Mouse (Mus musculus): ENCODE data around the gene Rubcn.
"Not testable (repeated sequence)": the region's sequence is repeated elsewhere in the genome, so short reads cannot be mapped to it uniquely, and the experiment has no call there.

The Rubcn gene

GRCm38 (mm10) chr16:32877343-32878156 is at the start of gene Rubcn, which contains the start of gene Fyttd1:
Rubcn (minus strand) TSS chr16:32877766.
Fyttd1 (plus strand) TSS chr16:32877500.
- DNase-seq, result peak; percentile 96

DNA sequence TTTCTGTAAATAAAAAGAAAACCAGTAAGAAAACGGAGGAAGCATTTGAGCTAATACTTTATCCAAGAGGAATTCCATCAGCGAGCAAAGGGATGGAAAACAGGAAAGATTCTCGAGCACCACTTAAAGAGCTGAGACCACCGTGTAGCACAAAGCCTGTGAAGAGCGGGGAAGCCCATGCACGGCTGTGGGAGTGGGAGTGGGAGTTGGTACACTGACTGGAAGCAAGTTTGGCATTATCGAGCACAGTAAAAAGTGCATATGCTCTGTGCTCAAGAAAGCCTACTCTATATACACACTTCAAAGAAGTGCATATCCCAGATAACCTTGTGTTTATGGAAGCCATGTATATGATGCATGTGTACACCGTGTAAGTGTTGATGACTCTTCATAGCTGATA is 49.5 kb upstream of the Rubcn start:
- no peak for DNase-seq

DNA sequence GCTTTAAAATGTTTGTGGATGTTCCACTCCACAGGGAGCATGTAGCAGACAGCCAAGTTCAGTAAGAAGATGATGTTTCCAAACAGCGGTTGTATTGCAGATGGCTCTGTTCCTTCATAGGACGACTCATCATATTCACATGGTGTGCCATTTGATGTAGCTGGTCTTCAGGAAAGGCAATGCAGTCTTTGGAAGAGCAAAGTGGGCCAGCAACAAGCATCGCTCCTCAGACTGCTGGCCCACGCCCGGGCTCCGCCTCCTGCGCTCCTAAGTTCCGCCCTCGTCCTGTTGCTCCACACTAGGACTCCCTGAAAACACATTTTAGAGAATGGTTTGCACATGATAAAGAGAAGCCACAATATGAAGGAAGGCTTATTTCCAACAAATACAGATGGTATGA is 49.1 kb upstream of the Rubcn start:
- not testable (repeated sequence) for DNase-seq

GRCm38 (mm10) chr16:32915292-32916068 is 37.9 kb upstream of the Rubcn start:
- no peak for DNase-seq

GRCm38 (mm10) chr16:32913937-32914881 is 36.6 kb upstream of the Rubcn start, which contains the start of gene Lrch3:
Lrch3 (plus strand) TSS chr16:32914100.
- DNase-seq, result peak; percentile 95

GRCm38 (mm10) chr16:32913212-32913611 is 35.6 kb upstream of the Rubcn start:
- no peak for DNase-seq

DNA sequence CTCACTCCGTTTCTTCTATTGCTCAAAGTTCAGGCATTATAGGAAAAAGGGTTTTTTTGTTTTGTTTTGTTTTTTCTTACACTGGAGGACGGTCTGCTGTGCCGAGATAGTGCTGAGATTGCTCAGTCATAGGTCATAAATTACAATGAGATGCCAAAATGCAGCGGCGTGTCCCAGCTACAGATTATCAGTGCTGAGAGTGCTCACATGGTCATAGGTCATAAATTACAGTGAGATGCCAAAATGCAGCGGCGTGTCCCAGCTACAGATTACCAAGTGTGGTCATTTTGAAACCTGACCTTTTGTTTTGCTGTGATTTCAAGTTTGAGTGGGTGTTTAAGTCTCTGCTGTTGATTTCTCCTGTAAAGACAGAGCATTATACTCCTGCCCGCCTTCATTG is 29.2 kb upstream of the Rubcn start:
- no peak for DNase-seq

DNA sequence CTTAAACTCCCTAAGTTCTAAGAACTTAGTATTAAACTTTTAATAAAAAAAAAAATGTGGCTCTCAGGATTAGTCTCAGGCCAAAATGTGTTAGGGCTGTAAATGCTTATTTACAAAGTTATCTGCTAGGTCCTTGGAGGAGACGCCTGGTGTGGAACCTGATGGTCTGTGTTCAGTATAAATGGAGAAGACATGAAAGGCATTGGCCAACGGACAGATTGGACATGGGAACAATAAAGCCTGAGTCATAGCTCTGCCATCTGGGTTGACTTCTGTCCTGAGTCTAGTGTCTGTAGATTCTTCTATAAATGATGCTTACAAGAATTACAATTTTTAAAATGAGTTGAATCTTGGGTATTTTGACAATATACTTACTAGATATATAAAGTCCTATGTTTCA is 28.6 kb upstream of the Rubcn start:
- DNase-seq, result no peak

DNA sequence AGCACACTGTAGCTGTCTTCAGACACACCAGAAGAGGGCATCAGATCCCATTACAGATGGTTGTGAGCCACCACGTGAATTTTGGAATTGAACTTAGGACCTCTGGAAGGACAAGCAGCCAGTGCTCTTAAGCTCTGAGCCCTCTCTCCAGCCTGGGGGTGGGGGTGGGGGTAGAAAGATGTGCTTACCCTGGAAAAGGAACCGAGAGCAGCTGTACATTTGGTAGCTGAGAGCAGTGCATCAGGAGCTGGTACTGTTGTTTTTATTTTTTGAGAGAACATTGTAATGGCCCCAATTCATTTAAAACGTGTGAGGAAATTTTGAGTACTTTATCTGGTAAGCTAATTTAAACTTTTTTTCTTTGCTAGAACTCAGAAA is 24.5 kb upstream of the Rubcn start:
- no peak for DNase-seq

DNA sequence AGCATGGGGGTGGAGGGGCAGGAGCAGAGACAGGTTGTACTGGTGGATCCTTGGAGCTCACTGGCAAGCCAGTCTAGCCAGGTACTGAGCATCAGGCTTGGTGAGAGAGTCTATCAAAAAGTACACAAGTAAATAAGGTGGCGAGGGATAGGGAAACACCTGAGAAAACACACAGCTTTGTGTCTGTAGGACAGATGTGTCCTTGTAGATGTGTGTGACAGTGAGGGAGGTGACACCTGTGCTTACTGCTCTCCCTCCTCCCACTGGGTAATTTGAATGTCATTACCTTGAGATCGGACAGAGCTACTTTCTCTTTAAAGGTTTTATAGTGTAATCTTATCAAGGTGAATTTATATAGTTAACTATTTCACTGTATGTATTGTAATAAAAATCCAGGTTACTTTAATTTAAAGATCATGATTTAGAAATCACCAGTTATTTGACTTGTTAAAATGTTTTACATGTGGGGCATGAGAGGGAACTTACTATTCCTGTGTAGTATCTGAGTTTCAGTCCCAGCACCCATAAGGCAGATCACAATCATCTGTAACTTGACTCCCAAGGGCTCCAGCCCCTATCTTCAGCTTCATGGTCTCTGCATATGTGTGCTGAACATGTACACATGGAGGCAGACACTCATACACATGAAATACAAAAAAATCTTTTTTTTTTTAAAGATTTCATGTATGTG is 23.9 kb upstream of the Rubcn start:
- no peak for DNase-seq

- no peak for DNase-seq
Measured at GRCm38 (mm10) chr16:32896126-32896525, 18.6 kb upstream of the Rubcn start.

GRCm38 (mm10) chr16:32889881-32890280 is 12.3 kb upstream of the Rubcn start:
- DNase-seq, result no peak

DNA sequence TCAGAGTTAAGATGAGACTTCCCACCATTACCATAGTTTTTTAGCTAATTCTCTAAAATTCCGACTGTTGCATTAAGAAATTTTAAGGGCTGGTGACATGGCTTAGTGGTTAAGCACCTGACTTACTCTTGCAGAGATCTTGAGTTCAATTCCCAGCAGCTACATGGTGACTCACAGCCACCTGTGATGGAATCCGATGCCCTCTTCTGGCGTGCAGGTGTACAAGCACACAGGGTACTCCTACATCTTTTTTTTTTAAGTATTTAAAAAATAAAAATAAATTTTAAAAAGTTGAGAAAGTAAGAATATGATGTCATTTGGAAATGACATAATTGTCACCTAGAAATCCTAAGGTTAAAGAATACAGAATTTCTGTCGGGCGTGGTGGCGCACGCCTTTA is 10.4 kb upstream of the Rubcn start:
- DNase-seq, result no peak

GRCm38 (mm10) chr16:32881538-32881937 is 4.0 kb upstream of the Rubcn start:
- DNase-seq, result no peak

- DNase-seq, result no peak
Measured at GRCm38 (mm10) chr16:32878972-32879926, 1.7 kb upstream of the Rubcn start.

GRCm38 (mm10) chr16:32878157-32878598 is 612 bp upstream of the Rubcn start:
- DNase-seq, result no peak

GRCm38 (mm10) chr16:32876831-32877230 is 735 bp downstream of the Rubcn start:
- no peak for DNase-seq

GRCm38 (mm10) chr16:32875847-32876246 is 1.7 kb downstream of the Rubcn start:
- DNase-seq, result no peak

- not testable (repeated sequence) for DNase-seq
Measured at GRCm38 (mm10) chr16:32875281-32875680, 2.3 kb downstream of the Rubcn start.

DNA sequence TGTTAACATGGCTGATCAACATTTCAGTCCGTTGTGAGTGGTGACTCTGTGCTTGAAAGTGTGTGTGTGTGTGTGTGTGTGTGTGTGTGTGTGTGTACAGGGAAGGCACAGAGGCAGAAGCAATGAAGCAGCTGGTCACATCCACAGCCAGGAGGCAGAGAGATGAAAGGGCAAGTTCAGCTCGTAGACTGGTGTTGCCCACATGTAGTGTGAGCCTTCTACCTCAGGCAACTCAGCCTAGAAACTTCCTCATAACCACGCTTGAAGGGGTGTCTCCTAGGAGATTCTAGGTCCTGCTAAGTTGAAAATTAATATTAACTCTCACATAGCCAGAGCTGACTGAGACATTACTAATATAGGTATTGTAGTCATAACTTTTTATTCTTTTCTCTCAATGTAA is 4.2 kb downstream of the Rubcn start:
- no peak for DNase-seq

DNA sequence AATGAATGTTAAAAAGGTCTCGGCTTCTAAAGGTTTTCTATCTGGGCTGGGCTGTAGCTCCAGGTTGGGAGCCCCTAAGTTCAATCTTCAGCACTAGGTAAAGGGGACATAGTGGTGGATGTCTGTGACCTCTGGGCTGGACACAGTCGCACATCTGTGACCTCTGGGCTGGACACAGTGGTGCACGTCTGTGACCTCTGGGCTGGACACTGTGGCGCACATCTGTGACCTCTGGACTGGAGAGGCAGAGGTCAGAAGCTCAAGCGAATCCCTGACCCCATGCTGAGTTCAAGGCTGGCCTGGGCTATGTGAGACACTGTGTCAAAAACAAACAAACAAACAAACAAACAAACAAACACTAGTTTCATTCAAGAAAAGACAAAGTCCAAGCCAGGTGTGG is 7.3 kb downstream of the Rubcn start:
- DNase-seq, result no peak
